Comparison of ENCODE assay signal across 11 mouse cellular contexts in the genomic region with DNA sequence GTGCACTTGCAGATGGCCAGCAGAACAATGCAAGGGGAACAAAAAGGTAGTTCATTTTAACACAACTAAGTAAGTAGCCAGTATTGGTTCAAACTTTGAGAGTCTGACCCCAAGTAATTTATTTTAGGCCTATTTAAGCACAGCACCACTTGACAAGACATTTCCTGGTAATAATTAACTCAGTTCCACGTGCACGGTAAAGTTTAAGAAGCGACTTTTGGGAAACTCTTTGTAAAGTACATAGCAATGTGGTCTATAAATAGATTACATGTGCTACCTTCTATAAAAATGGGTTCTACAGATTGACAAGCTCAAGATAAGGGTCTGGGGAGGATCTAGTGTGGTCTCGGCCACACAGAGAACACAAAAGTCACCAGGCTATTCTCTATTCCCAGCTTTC. TPM values are rescaled to one million over a fixed set of nuclear protein-coding genes. Genes with fewer than 3 reads are reported as not detected.
A peak's percentile ranks its signal among the peaks of the same experiment; 100 is the strongest.
DNase-seq lines count a peak whose midpoint lies in the region; ATAC-seq and TF ChIP-seq lines count a peak whose summit lies in the region.
"Had no signal": no experiment of that assay in that cellular context is flagged by ENCODE, and none has a peak within 500 bp of the region (broad histone marks: within the 10 kb centered on the region; RNA-seq: fewer than 3 reads in every experiment).

No protein-coding gene starts in this region.

- no peak for TF ChIP-seq POLR2A in heart, adult 2 months (IDR thresholded peaks at IDR 0.05; ENCODE audit: insufficient read depth, low read depth, low read length)

- H3K27ac ChIP-seq in heart, adult 2 months, result peak overlapping the region; percentile 94
- H3K27ac ChIP-seq in kidney, postnatal 0 days, result peak overlapping the region; percentile 88
- peak overlapping the region; percentile 96 for H3K27ac ChIP-seq in embryonic facial prominence, embryonic 15.5 days (replicated peaks)
- H3K27ac ChIP-seq in liver, embryonic 15.5 days (replicated peaks), result peak overlapping the region; percentile 81

- no peak overlapping the region for H3K9ac ChIP-seq in heart, adult 2 months (ENCODE audit: low read depth, low read length)
- H3K9ac ChIP-seq in kidney, postnatal 0 days (ENCODE audit: low read depth, low read length), result no peak overlapping the region
- no peak overlapping the region for H3K9ac ChIP-seq in embryonic facial prominence, embryonic 15.5 days
- H3K9ac ChIP-seq in liver, embryonic 15.5 days, result 0 out of 2 replicates have a peak overlapping the region, but pooled peaks have one; percentile 15

- no peak for TF ChIP-seq EP300 in heart, adult 2 months (IDR thresholded peaks at IDR 0.05; ENCODE audit: insufficient read depth, low read depth, low read length)

- ATAC-seq in kidney, postnatal 0 days (replicated peaks; ENCODE audit: low FRiP score, low read depth), result no peak
- ATAC-seq in embryonic facial prominence, embryonic 15.5 days (ENCODE audit: insufficient number of reproducible peaks, low FRiP score, low TSS enrichment, low read depth), result no peak
- ATAC-seq in liver, embryonic 15.5 days (ENCODE audit: insufficient read depth), result no peak
- no peak for ATAC-seq in CD4-positive, CD25-positive, alpha-beta regulatory T cell, adult 4 months

- no peak for DNase-seq in heart, adult 2 months
- DNase-seq in heart, postnatal 36 days, result no peak
- DNase-seq in kidney, postnatal 0 days (ENCODE audit: low spot score), result peak; percentile 71
- DNase-seq in kidney, adult 18-20 months, result no peak
- DNase-seq in thymus, postnatal 36 days, result no peak
- DNase-seq: gastrocnemius, postnatal 36 days; thymus, adult 18-20 months had no signal

- H3K4me1 ChIP-seq in heart, adult 2 months (ENCODE audit: control insufficient read depth, insufficient read depth, low read length), result peaks cover 16% of the 10 kb centered on the region
- H3K4me1 ChIP-seq in kidney, postnatal 0 days (replicated peaks; ENCODE audit: insufficient read depth, low read length), result peaks cover 38% of the 10 kb centered on the region
- H3K4me1 ChIP-seq in embryonic facial prominence, embryonic 15.5 days, result peaks cover 44% of the 10 kb centered on the region
- H3K4me1 ChIP-seq in liver, embryonic 15.5 days (replicated peaks), result peaks cover 42% of the 10 kb centered on the region

- TF ChIP-seq CTCF in heart, adult 2 months (IDR thresholded peaks at IDR 0.05), result no peak
- no peak for TF ChIP-seq CTCF in kidney, postnatal 0 days (IDR thresholded peaks at IDR 0.05; ENCODE audit: low read depth)

- intact Hi-C loops in heart, adult 2 months (cut with DNase I), result no loop called here
- intact Hi-C loops in heart, postnatal 36 days (cut with DNase I), result no loop called here

- no peaks in the 10 kb centered on the region for H3K9me3 ChIP-seq in kidney, postnatal 0 days (replicated peaks; ENCODE audit: low read length)
- H3K9me3 ChIP-seq in embryonic facial prominence, embryonic 15.5 days (replicated peaks), result no peaks in the 10 kb centered on the region
- no peaks in the 10 kb centered on the region for H3K9me3 ChIP-seq in liver, embryonic 15.5 days (replicated peaks)

- WGBS in heart, adult 2 months, result 49% methylated on average over 4 of the region's 4 CpGs
- 13% methylated on average over 4 of the region's 4 CpGs for WGBS in kidney, postnatal 0 days
- WGBS in embryonic facial prominence, embryonic 15.5 days, result 29% methylated on average over 4 of the region's 4 CpGs
- 28% methylated on average over 4 of the region's 4 CpGs for WGBS in liver, embryonic 15.5 days (ENCODE audit: insufficient replicate concordance)

- no peak overlapping the region for H3K4me2 ChIP-seq in kidney, postnatal 0 days (ENCODE audit: low read length)
- H3K4me2 ChIP-seq in embryonic facial prominence, embryonic 15.5 days (replicated peaks), result no peak overlapping the region
- H3K4me2 ChIP-seq in liver, embryonic 15.5 days, result 0 out of 2 replicates have a peak overlapping the region, but pooled peaks have one; percentile 39

- no peaks in the 10 kb centered on the region for H3K79me2 ChIP-seq in heart, adult 2 months (replicated peaks; ENCODE audit: control insufficient read depth, insufficient read depth, low read length)

- H3K27me3 ChIP-seq in heart, adult 2 months (ENCODE audit: control insufficient read depth, insufficient read depth, low read length), result no peaks in the 10 kb centered on the region
- H3K27me3 ChIP-seq in kidney, postnatal 0 days (ENCODE audit: insufficient read depth, low read length), result no peaks in the 10 kb centered on the region
- no peaks in the 10 kb centered on the region for H3K27me3 ChIP-seq in embryonic facial prominence, embryonic 15.5 days
- H3K27me3 ChIP-seq in liver, embryonic 15.5 days, result no peaks in the 10 kb centered on the region

- H3K4me3 ChIP-seq in heart, adult 2 months, result no peak overlapping the region
- no peak overlapping the region for H3K4me3 ChIP-seq in kidney, postnatal 0 days (replicated peaks; ENCODE audit: low read depth, low read length)
- no peak overlapping the region for H3K4me3 ChIP-seq in embryonic facial prominence, embryonic 15.5 days (replicated peaks)
- H3K4me3 ChIP-seq in liver, embryonic 15.5 days (replicated peaks), result no peak overlapping the region
- H3K4me3 ChIP-seq: erythroblast, embryonic 14.5 days had no signal

- H3K36me3 ChIP-seq in heart, adult 2 months (ENCODE audit: control insufficient read depth, insufficient read depth, low read length), result no peaks in the 10 kb centered on the region
- no peaks in the 10 kb centered on the region for H3K36me3 ChIP-seq in kidney, postnatal 0 days (ENCODE audit: insufficient read depth, low read length)
- no peaks in the 10 kb centered on the region for H3K36me3 ChIP-seq in embryonic facial prominence, embryonic 15.5 days
- H3K36me3 ChIP-seq in liver, embryonic 15.5 days (replicated peaks), result 0 out of 2 replicates have a peak, but pooled peaks cover 5% of the 10 kb centered on the region

RNA-seq across cellular contexts. Expression of a gene that starts 4.6 kb away (rescaled TPM):
- total RNA-seq in heart, adult 2 months (2021), result 100 to 1,000 TPM; 192 to 206 TPM
- 208 and 348 TPM in 2 replicates for polyA plus RNA-seq in heart, adult 2 months (2012; rRNA removed)
- 100 to 1,000 TPM; 240 to 277 TPM for total RNA-seq in heart, postnatal 36 days (2021)
- polyA plus RNA-seq in kidney, postnatal 0 days (2015; fragmentation: Nextera tagmentation; extraction: Ambion mirVana), result 232 TPM in 2 replicates
- polyA plus RNA-seq in embryonic facial prominence, embryonic 15.5 days (2015; fragmentation: Nextera tagmentation; extraction: Ambion mirVana), result 211 and 225 TPM in 2 replicates
- 79.3 and 86.9 TPM in 2 replicates for polyA plus RNA-seq in liver, embryonic 15.5 days (2015; fragmentation: Nextera tagmentation; extraction: Ambion mirVana)
- 100 to 1,000 TPM; 181 to 326 TPM for polyA plus RNA-seq in CD4-positive, CD25-positive, alpha-beta regulatory T cell, adult 4 months (2017; shearing (Covaris generic))

RNA-seq across cellular contexts. Expression of a gene that starts 15.0 kb away (rescaled TPM):
- 1 to 10 TPM; 1.3 to 2.0 TPM for total RNA-seq in heart, adult 2 months (2021)
- polyA plus RNA-seq in heart, adult 2 months (2012; rRNA removed), result 3.2 and 3.3 TPM in 2 replicates
- total RNA-seq in heart, postnatal 36 days (2021), result 1 to 10 TPM; 1.8 to 1.9 TPM
- polyA plus RNA-seq in kidney, postnatal 0 days (2015; fragmentation: Nextera tagmentation; extraction: Ambion mirVana), result 5.2 and 6.3 TPM in 2 replicates
- 3.8 and 4.7 TPM in 2 replicates for polyA plus RNA-seq in embryonic facial prominence, embryonic 15.5 days (2015; fragmentation: Nextera tagmentation; extraction: Ambion mirVana)
- 9.4 and 10.2 TPM in 2 replicates for polyA plus RNA-seq in liver, embryonic 15.5 days (2015; fragmentation: Nextera tagmentation; extraction: Ambion mirVana)
- 100 to 1,000 TPM; 197 to 273 TPM for polyA plus RNA-seq in CD4-positive, CD25-positive, alpha-beta regulatory T cell, adult 4 months (2017; shearing (Covaris generic))

RNA-seq across cellular contexts. Expression of a gene that starts 21.3 kb away (rescaled TPM):
- total RNA-seq in heart, adult 2 months (2021), result 1,000 to 10,000 TPM; 1,826 to 2,229 TPM
- 2,087 and 2,697 TPM in 2 replicates for polyA plus RNA-seq in heart, adult 2 months (2012; rRNA removed)
- total RNA-seq in heart, postnatal 36 days (2021), result 1,000 to 10,000 TPM; 1,832 to 1,909 TPM
- polyA plus RNA-seq in kidney, postnatal 0 days (2015; fragmentation: Nextera tagmentation; extraction: Ambion mirVana), result 330 and 348 TPM in 2 replicates
- polyA plus RNA-seq in embryonic facial prominence, embryonic 15.5 days (2015; fragmentation: Nextera tagmentation; extraction: Ambion mirVana), result 226 and 231 TPM in 2 replicates
- 125 and 148 TPM in 2 replicates for polyA plus RNA-seq in liver, embryonic 15.5 days (2015; fragmentation: Nextera tagmentation; extraction: Ambion mirVana)
- polyA plus RNA-seq in CD4-positive, CD25-positive, alpha-beta regulatory T cell, adult 4 months (2017; shearing (Covaris generic)), result 100 to 1,000 TPM; 198 to 237 TPM

RNA-seq across cellular contexts. Expression of a gene that starts 29.9 kb away (rescaled TPM):
- total RNA-seq in heart, adult 2 months (2021), result 10 to 100 TPM; 18.5 to 27.6 TPM
- polyA plus RNA-seq in heart, adult 2 months (2012; rRNA removed), result 63.6 and 121 TPM in 2 replicates
- 10 to 100 TPM; 29.4 to 48.3 TPM for total RNA-seq in heart, postnatal 36 days (2021)
- 10.8 and 10.9 TPM in 2 replicates for polyA plus RNA-seq in kidney, postnatal 0 days (2015; fragmentation: Nextera tagmentation; extraction: Ambion mirVana)
- polyA plus RNA-seq in embryonic facial prominence, embryonic 15.5 days (2015; fragmentation: Nextera tagmentation; extraction: Ambion mirVana), result 15.4 and 18.0 TPM in 2 replicates
- polyA plus RNA-seq in liver, embryonic 15.5 days (2015; fragmentation: Nextera tagmentation; extraction: Ambion mirVana), result 4.8 and 6.4 TPM in 2 replicates
- polyA plus RNA-seq in CD4-positive, CD25-positive, alpha-beta regulatory T cell, adult 4 months (2017; shearing (Covaris generic)), result 10 to 100 TPM; 28.0 to 57.1 TPM

RNA-seq across cellular contexts. Expression of a gene that starts 36.4 kb away (rescaled TPM):
- 10 to 100 TPM; 25.1 to 31.6 TPM for total RNA-seq in heart, adult 2 months (2021)
- polyA plus RNA-seq in heart, adult 2 months (2012; rRNA removed), result 18.7 and 27.8 TPM in 2 replicates
- total RNA-seq in heart, postnatal 36 days (2021), result 10 to 100 TPM; 25.4 to 27.0 TPM
- polyA plus RNA-seq in kidney, postnatal 0 days (2015; fragmentation: Nextera tagmentation; extraction: Ambion mirVana), result 42.2 and 43.7 TPM in 2 replicates
- polyA plus RNA-seq in embryonic facial prominence, embryonic 15.5 days (2015; fragmentation: Nextera tagmentation; extraction: Ambion mirVana), result 42.8 and 47.1 TPM in 2 replicates
- 29.4 and 33.3 TPM in 2 replicates for polyA plus RNA-seq in liver, embryonic 15.5 days (2015; fragmentation: Nextera tagmentation; extraction: Ambion mirVana)
- 10 to 100 TPM; 54.3 to 56.8 TPM for polyA plus RNA-seq in CD4-positive, CD25-positive, alpha-beta regulatory T cell, adult 4 months (2017; shearing (Covaris generic))

Comparison
In these comparisons a context has a peak if more than half of its experiments do, and no peak if none do; other contexts are left out.
1. RNA of a gene that starts 15.0 kb away (polyA plus RNA-seq): 197 to 273 TPM in CD4-positive, CD25-positive, alpha-beta regulatory T cell, adult 4 months; 9.4 to 10.2 TPM in liver, embryonic 15.5 days, 5.2 to 6.3 TPM in kidney, postnatal 0 days, 3.8 to 4.7 TPM in embryonic facial prominence, embryonic 15.5 days and 3.2 to 3.3 TPM in heart, adult 2 months; every median in the first group is over 10 times any median in the second.
2. Peak in every context shown above with its lines, with median percentiles within 50 percentile points of each other: H3K27ac ChIP-seq.